13 mouse cellular contexts compared by ENCODE assay signal in the genomic region with DNA sequence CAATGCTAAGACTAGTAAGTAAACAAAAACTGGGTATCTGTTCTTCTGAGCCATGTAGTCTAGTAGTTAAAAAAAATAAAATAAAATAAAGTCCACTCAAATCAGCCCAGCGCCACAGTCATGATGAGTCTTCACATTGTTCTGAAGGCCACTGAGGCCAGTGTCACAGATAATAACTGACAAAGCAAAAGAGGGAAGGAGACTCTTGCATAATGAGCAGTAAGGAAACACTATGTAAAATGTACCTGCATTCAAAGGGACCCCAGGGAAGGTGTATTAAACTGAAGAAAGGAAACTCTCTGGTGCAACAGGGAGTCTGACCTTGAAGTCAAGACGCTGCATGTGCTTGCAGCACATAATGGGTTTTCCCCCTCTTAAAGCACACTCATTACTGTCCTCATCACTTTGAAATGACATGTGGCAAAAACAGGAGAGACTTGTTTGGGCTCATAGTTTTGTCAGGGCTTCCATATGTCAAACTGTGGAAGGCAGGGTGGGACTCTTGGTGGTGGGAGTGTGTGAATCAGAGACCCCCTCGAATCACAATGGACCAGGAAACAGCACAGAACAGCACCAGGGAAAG.
"Had no signal": no experiment of that assay in that cellular context is flagged by ENCODE, and none has a peak within 500 bp of the region (broad histone marks: within the 10 kb centered on the region; RNA-seq: fewer than 3 reads in every experiment).

No protein-coding gene starts in this region.

- H3K4me3 ChIP-seq: liver, embryonic 15.5 days; myocyte; neural tube, embryonic 12.5 days had no signal

- H3K4me2 ChIP-seq: liver, embryonic 11.5 days; liver, embryonic 15.5 days; neural tube, embryonic 12.5 days had no signal

- H3K36me3 ChIP-seq: liver, embryonic 15.5 days; neural tube, embryonic 12.5 days had no signal

- DNase-seq: kidney, postnatal 36 days; layer of hippocampus, adult 9-11 months; layer of hippocampus, postnatal 36 days; left cerebral cortex, postnatal 4 days; lung, adult 2 months; lung, postnatal 14 days; midbrain, embryonic 14.5 days had no signal

- H3K27me3 ChIP-seq: liver, embryonic 15.5 days; neural tube, embryonic 12.5 days had no signal

- H3K9me3 ChIP-seq: liver, embryonic 15.5 days; neural tube, embryonic 12.5 days had no signal

- H3K4me1 ChIP-seq: liver, embryonic 15.5 days had no signal

- H3K27ac ChIP-seq: liver, embryonic 15.5 days; macrophage; neural tube, embryonic 12.5 days; stomach, postnatal 0 days had no signal

- H3K9ac ChIP-seq: liver, embryonic 15.5 days; neural tube, embryonic 12.5 days had no signal
